Mouse (Mus musculus): ENCODE measurements around the gene Ppp4c. TPM values are rescaled to one million over a fixed set of nuclear protein-coding genes. Genes with fewer than 3 reads are reported as not detected.
A peak's percentile ranks its signal among the peaks of the same experiment; 100 is the strongest.

The Ppp4c gene
- total RNA-seq, 2 experiments from 2014 or later, result 81.0 to 86.5 TPM

DNA sequence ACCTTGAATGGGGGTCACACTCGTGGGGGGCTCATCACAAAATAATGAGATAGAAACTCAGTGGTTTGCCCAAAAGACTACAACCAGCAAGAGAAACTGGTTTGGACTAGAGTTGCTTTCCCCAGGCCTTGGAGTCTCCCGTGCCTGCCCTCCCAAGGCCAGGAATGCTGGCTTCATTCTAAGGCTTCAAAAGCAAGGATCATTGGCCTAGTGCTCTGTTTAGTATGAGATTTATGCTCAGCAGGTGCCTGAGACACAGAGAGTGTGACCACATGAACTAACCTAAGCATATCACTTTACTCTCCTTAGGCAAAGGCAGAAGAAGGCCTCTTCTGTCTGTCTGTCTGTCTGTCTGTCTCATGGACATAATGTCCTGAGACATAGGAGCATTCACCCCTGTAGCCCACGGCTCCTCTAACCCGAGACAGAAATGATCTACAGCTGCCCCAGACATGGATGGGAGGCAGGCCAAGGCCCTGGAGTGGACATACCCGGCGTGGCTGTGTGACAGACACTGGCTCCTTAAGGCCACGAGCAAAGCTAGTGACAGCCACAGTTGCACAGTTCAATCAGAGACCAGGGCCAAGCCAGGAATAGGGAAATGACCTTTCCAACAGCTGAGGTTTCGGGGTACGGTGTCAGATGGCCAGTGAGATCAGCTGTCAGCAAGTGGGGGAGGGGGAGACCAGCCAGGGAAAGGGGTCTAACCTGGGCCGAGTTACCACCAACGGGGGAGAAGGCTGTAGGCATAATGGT lies 10.0 kb upstream of the Ppp4c start:
- peak; percentile 64 to 70 for DNase-seq

DNA sequence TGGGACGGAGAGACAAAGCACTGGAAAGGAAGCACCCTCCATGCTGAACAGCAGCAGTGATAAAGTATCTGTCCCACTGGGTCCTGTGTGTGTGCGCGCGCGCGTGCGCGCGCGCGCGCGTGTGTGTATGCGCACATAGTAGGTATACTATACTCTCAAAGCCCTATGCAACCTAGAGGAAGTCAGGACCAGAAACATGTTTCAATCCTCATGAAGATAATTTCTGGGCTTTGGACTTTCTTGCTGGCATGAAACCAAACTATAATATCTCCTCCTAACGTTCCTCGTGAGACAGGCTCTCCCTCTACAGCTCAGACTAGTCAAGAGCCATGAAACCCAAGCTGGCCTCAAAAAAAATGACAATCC lies 8.7 kb upstream of the Ppp4c start:
- no peak for DNase-seq

DNA sequence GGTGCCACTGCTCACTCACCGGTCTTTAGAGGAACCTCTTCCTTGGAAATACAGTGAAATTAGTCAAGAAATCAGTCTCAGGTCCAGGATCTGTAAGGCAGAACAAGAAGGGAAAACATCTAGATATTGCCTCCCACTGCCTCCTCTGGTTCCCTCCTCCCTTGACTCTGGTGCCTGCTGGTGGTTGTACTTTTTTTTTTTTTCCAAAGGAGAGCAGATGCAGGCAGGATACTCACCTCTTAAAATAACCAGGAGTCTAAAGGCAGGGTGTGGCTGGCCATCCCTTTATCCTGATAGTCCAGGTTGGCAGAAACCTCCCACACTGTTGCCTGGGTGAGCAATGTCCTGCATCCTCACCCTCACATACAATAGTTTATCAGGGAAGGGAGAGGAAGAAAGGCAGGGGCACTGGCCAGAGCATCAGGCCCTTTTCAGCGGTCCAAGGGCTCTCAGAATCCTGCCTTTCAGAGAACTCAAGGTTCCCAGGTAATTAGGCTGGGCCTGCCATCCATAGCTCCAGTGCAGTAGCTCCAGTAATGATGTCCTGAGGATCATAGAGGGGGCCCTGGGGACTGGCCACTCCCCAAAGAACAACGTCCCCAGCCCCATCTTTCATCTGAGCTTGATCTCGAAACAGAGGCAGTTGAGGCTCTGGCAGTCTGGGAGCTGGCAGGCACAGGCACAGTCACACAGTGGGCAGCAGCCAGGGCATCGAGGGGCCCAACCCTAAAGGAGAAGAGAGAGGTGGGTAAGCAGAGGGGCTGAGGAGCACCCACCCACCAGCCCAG lies 8.2 kb upstream of the Ppp4c start:
- DNase-seq, result no peak

DNA sequence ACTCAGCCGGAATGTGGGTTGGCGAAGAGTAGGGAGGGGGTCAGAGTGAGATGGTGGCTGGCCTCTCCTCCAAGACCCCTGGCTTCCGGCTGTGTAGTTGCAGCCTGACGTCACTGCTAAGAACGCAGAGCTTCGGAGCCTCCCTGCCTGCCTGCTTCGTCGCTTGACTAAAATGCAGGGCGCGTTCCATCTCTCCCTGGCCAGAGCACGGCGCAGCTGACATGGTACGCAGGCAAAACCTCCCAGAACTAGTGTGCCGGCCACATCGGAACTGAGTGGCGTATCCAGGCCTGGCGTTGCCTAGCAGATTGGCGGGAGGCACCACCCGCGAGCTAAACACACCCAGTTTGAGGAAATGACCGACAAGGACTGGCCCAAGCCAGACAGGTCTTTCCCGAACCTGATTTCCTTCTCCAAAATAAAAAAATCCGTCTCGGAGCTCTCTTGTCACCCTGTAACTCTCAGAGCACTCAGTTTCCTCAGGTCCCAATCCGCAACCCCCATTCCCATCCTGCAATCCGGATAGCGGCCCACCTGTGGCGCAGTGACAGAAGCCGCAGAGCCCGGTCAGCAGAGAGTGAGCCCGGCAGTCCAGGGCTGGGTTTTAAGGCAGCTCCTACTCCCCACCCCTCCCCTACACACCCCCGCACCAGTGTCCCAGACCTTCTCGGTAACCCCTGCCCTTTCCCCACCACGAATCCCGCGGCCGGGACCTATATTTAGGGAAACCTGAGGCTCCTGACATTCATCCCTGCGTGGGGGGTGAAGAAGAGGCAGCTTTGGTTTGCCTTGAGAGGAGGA lies 7.4 kb upstream of the Ppp4c start:
- peak; percentile 31 to 60 for DNase-seq

DNA sequence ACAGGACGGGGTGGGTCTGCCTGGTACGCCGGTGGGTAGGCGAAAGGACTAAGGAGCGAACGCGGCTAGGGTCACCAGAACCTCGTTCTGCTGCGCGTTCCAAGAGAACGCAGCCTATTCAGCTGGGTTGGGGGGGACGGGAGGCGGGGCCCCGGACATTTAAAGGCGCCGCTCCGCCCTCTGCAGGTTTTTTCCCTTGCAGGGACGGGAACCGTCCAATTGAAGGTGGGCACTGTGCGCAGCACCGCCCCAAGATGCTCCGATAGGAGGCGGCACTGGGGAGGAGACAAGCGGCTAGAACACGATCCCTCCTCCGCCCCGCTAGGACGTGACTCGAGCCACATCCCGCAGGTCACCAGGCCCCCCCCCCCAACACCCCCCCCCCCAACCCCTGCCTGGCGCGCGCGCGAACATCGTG lies 6.8 kb upstream of the Ppp4c start:
- peak; percentile 98 for DNase-seq

DNA sequence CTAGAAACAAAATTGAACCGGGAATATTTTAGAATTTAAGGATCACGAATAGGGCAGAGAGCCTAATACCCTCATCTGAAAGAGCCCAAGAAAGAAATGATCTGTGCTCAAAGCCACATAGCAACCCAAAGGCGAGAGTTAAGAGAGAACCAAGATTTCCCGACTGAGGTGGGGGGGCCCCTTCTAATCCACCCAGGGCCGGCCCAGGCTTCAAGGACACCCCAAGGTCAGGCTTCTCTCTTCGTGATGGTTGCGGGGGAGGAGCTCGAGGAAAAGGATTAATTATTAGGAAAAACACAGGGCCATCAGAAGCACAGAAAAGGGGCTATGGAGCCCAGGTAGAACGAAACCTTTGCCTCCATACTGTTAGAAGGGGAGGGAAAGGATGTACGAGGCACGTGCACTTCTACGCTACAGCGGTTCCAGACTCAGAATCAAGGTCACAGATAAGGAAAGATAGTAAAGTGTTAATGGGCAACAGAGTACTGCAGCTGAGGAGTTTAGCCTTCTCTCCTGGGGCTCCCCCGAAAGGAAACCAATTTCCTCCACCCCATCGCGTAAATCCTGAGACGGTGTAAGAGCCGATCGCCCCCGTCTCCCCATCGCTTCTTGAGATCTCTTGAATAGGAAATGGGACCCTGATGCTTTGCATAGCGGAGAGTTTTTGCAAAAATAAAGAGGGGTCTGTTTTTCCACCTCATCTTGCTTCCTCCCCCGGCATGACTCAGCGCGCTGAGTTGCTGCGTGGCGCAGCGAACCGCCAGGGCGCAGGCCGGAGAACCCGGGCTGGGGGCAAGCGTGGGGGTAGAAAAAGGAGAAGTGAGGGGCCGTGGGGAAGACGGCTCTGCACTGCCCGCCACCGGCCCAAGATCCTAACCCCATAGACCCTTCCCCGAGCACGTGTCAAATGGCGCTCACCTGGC lies 6.1 kb upstream of the Ppp4c start:
- peak; percentile 73 to 82 for DNase-seq

DNA sequence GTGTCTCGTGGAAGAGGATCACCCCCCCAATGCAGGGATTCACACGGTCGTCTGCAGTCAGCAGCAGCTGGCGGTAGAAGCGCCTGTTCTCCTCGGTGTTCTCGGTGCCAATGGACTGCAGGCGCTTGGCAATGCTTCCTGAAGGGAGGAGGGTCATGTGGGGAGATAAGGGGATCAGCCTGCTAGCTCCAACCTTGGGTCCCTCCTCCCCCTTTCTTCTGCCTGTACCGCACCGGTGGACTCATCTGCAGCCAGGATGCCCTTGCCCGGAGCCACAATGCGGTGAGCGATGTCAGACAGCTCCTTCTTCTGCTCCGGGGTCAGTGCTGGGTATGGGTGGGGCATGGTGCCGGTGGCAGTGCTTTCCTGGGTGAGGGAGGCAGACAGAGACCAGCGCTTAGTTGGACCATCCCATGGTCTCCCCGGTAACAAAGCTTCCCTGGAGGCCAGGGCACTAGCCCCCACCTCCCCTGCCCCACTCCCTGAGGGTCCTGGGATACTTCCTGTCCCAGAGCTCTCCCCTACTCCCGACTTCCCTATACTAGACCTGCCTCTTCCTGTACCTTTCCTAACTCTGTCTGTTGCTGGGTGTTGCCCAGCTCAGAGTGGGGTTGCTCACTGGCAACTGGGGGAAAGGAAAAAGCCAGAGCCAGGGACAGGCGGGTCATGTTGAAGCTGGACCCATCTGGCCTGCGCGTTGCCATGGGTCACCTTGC lies 5.3 kb upstream of the Ppp4c start, which contains the start of gene Fam57b:
Fam57b (plus strand) TSS at position 258 of the 716 bp plus-strand sequence.
- peak; percentile 64 to 74 for DNase-seq

DNA sequence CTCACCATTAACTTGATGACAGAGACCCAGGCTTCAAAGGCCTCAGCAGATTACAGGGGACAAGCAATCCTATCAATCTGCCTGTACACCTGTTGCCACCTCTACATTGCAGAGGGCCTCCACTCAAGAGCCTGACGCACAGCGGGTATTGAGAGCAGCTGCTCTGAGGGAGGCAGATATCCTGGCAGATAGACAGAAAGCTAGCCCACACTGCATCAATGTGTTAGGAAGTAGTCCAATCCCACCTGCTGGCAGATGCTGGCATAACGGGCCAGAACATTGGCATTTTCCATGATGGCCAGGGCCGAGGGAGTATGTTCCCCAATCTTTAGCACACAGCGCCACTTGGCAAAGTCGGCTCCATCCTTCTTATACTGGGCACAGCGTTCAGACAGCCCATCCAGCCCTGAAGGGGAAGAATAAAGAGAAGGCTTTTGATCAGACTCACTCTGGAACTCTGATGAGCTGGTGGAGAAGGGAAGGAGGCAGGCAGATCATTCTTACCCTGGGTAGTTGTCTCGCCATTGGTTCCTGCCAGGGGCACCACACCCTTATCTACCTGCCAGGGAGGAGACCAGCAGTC lies 4.1 kb upstream of the Ppp4c start:
- DNase-seq, result no peak

DNA sequence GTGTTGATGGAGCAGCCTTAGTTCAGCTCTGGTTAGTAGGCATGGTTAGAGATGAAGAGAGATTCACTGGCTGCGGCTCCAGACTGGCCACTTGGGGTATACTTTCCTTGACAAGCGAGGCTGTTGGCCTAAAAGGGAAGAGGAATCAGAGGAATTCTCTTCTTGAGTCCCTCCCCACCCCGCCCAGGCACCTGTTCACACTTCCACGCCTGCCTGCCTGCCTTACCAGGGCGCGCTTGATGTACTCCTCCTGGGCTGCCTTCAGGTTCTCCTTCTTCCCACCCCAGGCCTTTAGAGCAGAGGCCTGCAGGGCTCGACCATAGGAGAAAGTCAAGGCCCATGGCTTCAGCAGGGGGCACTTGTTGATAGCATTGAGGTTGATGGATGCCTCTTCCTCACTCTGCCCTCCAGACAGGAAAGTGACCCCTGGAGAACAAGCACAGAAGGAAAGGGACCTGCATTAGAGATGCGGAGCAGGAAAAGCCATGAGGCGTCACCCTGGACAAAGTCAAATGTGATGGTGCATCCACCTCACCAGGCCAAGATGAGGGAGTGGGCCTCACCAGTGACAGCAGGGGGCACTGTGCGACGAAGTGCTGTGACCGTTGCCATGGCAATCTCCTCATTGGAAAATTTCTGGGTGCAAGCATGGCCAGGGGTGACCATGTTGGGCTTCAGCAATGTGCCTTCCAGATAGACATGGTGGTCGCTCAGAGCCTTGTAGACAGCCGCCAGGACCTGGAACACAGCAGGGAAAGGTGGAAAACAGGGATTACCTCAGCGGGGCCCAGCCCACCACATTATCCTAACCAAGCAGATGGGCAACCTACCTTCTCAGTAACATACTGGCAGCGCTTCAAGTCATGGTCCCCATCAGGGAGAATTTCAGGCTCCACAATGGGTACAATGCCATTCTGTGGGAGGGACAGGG lies 3.4 kb upstream of the Ppp4c start:
- no peak for DNase-seq

DNA sequence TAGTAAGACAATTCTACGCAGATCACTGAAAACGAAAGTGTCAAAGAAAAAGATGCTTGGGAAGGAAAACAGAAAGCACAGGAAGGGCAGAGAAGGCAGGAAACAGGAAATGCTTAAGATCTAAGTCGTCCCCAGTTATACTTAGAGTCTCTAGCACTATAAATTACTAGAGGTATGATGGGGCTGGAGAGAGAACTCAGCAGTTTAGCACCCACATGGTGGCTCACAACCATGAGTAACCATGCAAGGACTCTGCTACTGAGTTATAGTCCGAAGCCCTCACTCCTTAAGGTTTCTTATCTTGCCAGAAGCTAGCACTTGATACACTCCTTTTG lies 1.9 kb upstream of the Ppp4c start:
- DNase-seq, result no peak

DNA sequence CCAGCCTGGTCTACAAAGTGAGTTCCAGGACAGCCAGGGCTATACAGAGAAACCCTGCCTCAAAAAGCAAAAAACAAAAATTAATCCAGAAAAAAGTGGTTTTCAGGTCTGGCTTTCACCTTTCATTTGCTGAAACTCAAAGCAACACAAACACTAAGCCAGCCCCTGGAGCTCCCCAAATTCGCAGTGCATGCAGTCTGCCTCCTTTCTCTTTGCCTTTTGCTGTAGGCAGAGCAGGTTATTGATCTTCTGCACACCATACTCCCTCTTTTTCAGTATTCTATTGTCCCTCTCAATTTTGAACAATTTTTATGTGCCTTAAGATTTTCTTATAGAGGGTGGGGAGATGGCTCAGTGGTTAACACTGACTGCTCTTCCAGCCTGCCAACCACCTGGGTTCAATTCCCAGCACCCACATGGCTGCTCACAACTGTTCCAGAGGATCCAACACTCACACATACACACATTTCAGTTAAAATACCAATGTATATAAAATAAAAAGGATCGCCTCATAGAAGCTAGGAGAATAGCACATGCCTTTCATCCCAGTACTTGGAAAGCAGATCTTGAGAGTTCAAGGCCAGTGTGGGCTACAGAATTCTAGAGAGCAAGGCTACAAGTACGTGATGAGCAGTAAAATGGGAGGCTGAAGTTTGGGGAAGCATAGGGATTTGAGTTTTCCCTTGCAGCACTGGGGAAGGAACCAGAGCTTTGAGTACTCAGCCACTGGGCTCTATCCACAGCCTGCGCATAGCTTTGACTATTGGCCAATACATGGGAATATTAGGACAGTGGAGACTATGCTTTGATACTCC lies 1.4 kb upstream of the Ppp4c start:
- no peak for DNase-seq

DNA sequence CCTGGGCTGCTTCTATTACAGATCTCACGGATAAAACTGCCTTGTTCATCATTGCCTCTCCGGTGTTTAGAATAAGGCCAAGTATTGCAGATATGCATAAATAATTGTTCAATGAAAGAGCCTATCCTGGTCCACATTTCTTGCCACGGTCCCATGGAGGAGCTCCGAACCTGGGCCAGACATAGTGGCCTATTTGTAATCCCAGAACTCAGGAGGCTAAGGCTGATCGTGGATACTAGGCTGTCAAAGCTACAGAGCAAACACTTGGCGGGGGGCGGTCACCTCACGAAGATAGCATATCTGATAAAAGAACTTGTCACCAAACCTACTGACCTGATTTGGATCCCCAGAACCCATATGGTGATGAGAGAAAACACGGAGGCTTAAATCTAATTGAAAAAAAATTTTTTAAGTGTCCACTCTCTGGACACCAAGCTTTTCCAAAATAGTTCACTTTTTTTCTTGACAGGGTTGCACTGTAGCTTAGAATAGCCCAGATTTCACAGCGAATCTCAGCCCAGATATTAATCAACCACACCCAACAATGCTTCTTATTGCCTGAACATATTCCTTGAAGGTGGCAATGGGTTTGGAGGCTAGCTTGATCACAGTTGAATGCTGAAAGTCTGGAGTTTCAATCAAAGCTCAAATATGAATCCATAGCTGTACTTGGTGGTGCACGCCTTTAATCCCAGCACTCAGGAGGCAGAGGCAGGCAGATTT lies 586 bp upstream of the Ppp4c start:
- DNase-seq, result no peak

DNA sequence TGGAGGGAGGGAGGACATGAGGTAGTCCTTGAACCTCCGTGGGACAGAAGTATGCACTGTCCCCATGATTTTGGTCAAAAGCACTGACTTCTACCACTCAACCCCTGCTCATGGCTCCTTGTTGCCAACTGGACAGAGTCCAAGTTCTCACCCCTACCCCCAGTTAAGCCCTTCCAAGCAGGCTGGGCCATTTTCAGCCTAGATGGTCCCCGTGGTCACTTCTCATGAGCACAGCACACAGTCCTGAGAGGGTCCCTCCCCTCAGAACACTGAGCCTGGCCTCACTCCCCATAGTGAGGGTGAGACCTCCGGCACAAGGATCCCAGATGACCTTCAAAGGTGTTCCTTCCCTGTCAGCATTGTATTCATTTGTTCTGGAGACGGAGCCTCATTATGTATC lies 3.2 kb downstream of the Ppp4c start:
- DNase-seq, result no peak

DNA sequence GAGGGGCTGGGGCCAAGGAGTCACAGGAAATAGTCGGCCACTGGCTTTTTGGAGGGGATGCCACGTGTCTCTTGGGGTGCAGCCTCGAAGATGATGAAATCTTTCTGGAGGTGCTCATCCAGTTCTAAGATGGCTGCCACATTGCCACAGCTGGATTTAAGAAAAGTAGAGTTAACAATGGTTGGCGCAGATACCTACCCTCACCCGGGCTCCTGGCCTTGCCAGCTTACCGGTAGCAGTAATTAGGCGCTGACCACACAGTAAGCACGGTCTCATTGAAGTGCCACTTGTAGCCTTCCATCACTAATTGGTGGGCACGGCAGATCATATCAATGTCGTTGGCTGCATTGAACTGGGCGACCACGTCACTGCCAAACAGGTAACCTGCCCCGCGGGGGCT lies 6.2 kb downstream of the Ppp4c start:
- no peak for DNase-seq

DNA sequence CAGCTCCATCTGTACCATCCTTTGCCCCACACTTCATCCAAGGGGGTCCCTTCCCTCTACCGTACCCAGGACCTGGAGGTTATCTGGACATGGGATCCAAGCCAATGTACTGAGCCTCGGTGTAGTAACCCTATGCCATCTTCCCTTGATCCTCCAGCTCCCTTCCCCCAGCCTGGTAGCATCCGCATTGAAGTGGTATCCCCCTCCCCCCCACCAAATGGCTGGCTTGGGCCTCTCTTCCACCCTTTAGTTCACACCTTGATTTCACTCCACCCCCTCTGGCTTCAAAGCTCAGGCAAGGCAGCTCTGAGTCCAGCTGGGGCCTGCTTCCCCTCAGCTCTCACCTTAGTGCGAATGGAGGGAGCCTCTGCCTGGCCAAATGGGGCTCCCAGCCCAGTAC lies 7.2 kb downstream of the Ppp4c start:
- DNase-seq, result no peak

DNA sequence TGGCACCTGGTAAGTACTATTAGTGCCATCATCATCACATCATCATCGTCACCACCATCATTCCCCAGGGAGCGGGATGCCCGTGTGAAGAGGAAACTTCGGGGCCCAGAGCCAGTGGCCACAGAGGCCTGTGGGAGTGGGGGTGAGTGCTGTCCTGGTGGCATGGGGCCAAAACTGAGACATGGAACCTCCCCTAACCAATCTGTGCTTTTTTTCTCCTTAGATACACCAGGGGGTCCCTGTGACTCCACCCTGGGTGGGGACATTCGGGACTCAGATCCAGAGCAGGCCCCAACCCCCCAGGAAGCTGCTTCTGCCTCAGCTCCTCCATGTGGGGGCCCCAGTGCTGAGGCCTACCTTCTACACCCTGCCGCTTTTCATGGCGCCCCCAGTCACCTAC lies 7.8 kb downstream of the Ppp4c start:
- no peak for DNase-seq

DNA sequence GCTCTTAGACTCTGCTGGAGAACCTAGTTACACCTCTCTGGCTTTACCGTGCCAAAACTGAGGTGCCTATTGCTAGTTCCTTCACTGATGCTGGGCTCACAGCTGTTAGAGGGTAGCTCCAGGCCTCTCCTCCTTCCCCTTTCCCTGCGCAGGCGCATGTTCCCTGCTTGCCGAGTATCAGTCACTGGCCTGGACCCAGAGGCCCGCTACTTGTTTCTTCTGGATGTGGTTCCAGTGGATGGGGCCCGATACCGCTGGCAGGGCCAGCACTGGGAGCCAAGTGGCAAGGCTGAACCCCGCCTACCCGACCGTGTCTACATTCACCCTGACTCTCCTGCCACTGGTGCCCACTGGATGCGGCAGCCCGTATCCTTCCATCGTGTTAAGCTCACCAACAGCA lies 9.6 kb downstream of the Ppp4c start:
- no peak for DNase-seq

All from adrenal gland, postnatal 36 days (tissue).